In the genomic region with DNA sequence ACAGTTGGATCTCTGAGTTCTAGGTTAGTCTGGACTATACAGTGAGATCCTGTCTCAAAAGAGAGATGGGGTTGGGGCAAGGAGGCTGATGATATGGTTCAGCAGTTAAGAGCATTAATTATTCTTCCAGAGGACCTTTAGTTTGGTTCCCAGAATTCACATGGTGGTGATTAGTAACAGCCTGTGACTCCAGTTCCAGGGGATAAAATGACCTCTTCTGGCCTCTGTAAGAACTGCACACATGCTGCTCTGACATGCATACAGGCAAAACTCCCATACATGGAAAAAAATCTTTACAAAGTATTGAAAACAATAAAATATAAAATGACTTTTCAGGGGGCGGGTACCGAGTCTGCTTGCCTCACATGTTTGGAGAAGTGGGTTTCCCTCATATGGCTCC, we compare ENCODE assay signal across 1 mouse cellular context.
A peak's percentile ranks its signal among the peaks of the same experiment; 100 is the strongest.
TF ChIP-seq lines count a peak whose summit lies in the region.

No protein-coding gene starts in this region.

TF ChIP-seq in CH12.LX, 34 proteins besides CTCF, POLR2A, EP300 and RAD21:
- TF ChIP-seq SMC3 (IDR thresholded peaks at IDR 0.05; ENCODE audit: low read depth, low read length) (peak; percentile 66), CHD1 (IDR thresholded peaks at IDR 0.05; ENCODE audit: low read depth, low read length) (no peak)
